Mouse (Mus musculus): Measurements from ENCODE around the gene Prkab1.

The Prkab1 gene

GRCm38 (mm10) chr5:115977757-115978156, 46.6 kb downstream of the Prkab1 start:
- DNase-seq: peak; percentile 76

GRCm38 (mm10) chr5:115977266-115977665, 47.0 kb downstream of the Prkab1 start:
- peak; percentile 35 for DNase-seq

GRCm38 (mm10) chr5:115976446-115976845, 47.9 kb downstream of the Prkab1 start:
- no peak for DNase-seq

- DNase-seq: no peak
Measured at GRCm38 (mm10) chr5:115975672-115976071, 48.6 kb downstream of the Prkab1 start.

- DNase-seq: peak; percentile 35
Measured at GRCm38 (mm10) chr5:115971236-115971635, 53.1 kb downstream of the Prkab1 start.
